Mouse (Mus musculus) ES-Bruce4 (cell line): Measurements from ENCODE around the gene Fam50b. TPM values are rescaled to one million over a fixed set of nuclear protein-coding genes. Genes with fewer than 3 reads are reported as not detected.

Source experiments
- H3K27ac ChIP-seq: 2 replicates; pipeline ENCODE4 v1.5.1; 2012; ENCODE audit warnings: low read length, inconsistent platforms; ENCODE audit not compliant: insufficient read depth
- H3K27me3 ChIP-seq: 2 replicates; pipeline ENCODE4 v1.6.1; 2012; ENCODE audit warnings: mild to moderate bottlenecking, low read length, inconsistent platforms; ENCODE audit not compliant: control insufficient read depth, poor library complexity, insufficient read depth, severe bottlenecking
- H3K36me3 ChIP-seq: 2 replicates; pipeline ENCODE4 v1.6.1; 2012; ENCODE audit warnings: inconsistent platforms, mild to moderate bottlenecking, low read length, moderate library complexity; ENCODE audit not compliant: control insufficient read depth, poor library complexity, insufficient read depth, severe bottlenecking
- H3K4me1 ChIP-seq: one replicate; pipeline ENCODE4 v1.8.1; 2011; ENCODE audit warnings: low read length; ENCODE audit not compliant: control insufficient read depth, insufficient read depth
- H3K4me3 ChIP-seq: 2 replicates; pipeline ENCODE4 v1.5.1; 2011; ENCODE audit warnings: low read depth, mild to moderate bottlenecking, low read length
- H3K9ac ChIP-seq: 2 replicates; pipeline ENCODE4 v1.6.1; 2012; ENCODE audit warnings: low read depth, mild to moderate bottlenecking, inconsistent platforms; ENCODE audit not compliant: poor library complexity, severe bottlenecking
- H3K9me3 ChIP-seq: replicated peaks from 2 replicates; pipeline ENCODE4 v1.6.1; 2012; ENCODE audit warnings: mild to moderate bottlenecking, low read length, inconsistent platforms; ENCODE audit not compliant: control insufficient read depth, poor library complexity, insufficient read depth, severe bottlenecking
- CTCF ChIP-seq: IDR thresholded peaks from one replicate; pipeline ENCODE4 v1.8.1; 2011; ENCODE audit warnings: low read depth, low read length
- EP300 ChIP-seq: IDR thresholded peaks from 2 replicates; pipeline ENCODE4 v1.6.1; 2011; ENCODE audit warnings: low read depth, low read length; ENCODE audit not compliant: insufficient read depth
- POLR2A ChIP-seq: IDR thresholded peaks from one replicate; pipeline ENCODE4 v1.8.1; 2011; ENCODE audit warnings: low read length; ENCODE audit not compliant: insufficient read depth
- polyA plus RNA-seq: library from polyadenylated mRNA; stranded (reverse); fragments of >200 nt; gene quantifications from 2 replicates; pipeline ENCODE4 v1.2.4, GENCODE M21; 2011; ENCODE audit warnings: low read depth; ENCODE audit not compliant: missing spikeins, insufficient read depth, insufficient read length

Gene Fam50b
- not detected in 2 replicates for polyA plus RNA-seq

DNA sequence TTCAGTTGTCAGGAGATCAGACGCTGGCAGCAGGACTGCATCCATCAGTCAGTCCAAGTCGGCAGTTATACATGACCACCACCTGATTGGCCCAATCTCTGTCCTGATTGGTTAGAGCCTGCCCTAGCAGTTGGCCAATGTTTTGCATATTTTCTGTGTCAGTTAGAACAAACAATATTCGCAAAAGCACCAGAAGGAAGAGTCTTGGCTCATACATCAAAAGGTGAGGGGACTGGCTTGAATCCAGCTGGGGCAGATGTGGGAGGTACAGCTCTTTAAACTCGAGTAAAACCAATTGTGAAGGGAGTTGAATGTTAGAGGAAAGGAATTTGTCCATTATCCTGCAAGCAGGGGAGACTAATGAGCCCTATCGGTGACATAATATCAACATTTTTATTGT lies at the start of gene Fam50b:
TSS of gene Fam50b (plus strand) at position 165 of the 400 bp plus-strand sequence.
- no peaks in the 10 kb centered on the region for H3K4me1 ChIP-seq
- no peaks in the 10 kb centered on the region for H3K9me3 ChIP-seq
- TF ChIP-seq CTCF (no peak), POLR2A (no peak), EP300 (no peak)
- no peak within 1 kb of the TSS for H3K27ac ChIP-seq
- H3K4me3 ChIP-seq = no peak within 1 kb of the TSS
- H3K9ac ChIP-seq = no peak within 1 kb of the TSS
- H3K36me3 ChIP-seq = no peaks in the 10 kb centered on the region
- H3K27me3 ChIP-seq = no peaks in the 10 kb centered on the region

DNA sequence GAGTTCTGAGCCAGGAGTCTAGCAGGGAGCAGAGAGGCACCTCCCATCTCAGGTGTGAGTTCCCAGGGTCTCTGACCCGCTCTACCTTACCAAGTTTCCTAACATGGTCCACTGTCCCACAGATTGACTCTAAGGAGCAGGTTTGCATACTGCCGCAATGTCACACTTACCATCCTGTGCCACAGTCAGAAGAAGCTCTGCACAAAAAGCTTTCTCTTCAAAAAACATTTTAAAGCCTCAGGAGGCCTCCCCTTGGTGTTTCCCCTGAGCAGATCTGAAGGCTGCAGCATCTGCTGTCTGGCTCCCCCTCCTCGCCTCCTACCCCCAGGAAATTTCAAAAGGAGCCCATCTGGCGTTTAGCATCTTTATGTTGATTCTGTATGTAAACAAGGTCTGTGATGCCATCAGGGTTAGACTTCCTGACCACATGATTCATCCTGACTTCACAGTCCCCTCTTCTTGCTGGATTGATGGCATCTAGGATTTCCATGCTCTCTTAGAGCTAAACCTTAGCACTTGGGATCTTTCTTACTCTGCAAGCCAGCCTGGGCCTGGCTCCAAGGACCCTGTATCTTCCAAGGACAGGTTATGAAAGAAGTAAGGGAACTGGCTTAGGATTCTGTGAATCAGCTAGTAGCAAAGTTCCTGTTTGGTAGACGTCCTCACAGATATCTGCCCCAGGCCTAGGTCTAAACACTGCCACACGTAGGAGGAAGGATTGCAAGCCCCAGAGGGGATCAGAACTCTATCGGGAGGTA lies 49.5 kb upstream of the Fam50b start:
- Histone ChIP-seq H3K36me3 (no peaks in the 10 kb centered on the region), H3K4me3 (no peak overlapping the region), H3K9ac (no peak overlapping the region), H3K27ac (no peak overlapping the region), H3K27me3 (no peaks in the 10 kb centered on the region), H3K9me3 (no peaks in the 10 kb centered on the region), H3K4me1 (no peaks in the 10 kb centered on the region)
- TF ChIP-seq CTCF = no peak
- TF ChIP-seq EP300 = peak; percentile 73; the same call in 1 of the 2 replicates

DNA sequence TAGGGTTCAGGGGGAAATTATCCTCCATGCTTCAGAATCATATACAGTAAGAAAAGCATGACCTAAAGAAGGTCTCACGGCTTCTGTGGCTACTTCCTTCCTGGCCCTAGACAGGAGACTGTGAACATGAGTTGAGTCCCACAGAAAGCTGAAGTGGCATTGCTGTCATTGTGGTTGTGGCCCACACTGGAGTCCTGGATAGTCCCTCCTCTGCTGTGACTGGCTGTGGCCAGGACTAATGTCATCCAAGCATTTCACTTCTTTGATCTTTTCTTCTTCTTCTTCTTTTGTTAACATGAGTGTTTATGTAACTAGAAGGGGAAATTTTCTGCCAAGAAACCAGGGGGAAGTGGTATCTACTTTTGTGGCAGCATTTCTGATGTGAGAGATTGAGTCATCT lies 43.6 kb upstream of the Fam50b start:
- H3K36me3 ChIP-seq = no peaks in the 10 kb centered on the region
- H3K27ac ChIP-seq = no peak overlapping the region
- no peaks in the 10 kb centered on the region for H3K27me3 ChIP-seq
- no peaks in the 10 kb centered on the region for H3K9me3 ChIP-seq
- H3K4me1 ChIP-seq = no peaks in the 10 kb centered on the region
- no peak for TF ChIP-seq CTCF
- TF ChIP-seq POLR2A = no peak
- no peak for TF ChIP-seq EP300
- no peak overlapping the region for H3K4me3 ChIP-seq
- H3K9ac ChIP-seq = no peak overlapping the region

DNA sequence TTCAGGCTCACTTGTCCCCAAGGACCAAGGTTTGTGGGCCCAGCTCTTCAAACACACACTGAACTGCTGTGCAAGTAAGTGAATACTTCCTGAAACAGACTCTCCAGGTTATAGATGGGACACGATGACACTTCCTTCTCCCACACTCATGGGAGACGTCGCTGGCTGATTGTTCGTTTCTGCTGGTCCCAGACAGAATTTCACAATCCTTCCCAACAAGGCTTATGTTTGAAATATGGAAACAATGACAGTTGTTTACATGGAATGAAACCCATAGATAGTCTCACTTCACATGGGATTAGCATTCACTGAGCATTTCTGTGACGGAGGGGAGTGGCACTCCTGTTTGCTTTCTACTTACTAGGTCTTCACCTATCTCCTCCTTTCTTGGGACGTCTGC lies 41.5 kb upstream of the Fam50b start:
- no peaks in the 10 kb centered on the region for H3K36me3 ChIP-seq
- no peaks in the 10 kb centered on the region for H3K27me3 ChIP-seq
- no peak overlapping the region for H3K4me3 ChIP-seq
- no peaks in the 10 kb centered on the region for H3K4me1 ChIP-seq
- TF ChIP-seq POLR2A = no peak
- no peak for TF ChIP-seq EP300
- TF ChIP-seq CTCF = no peak
- no peak overlapping the region for H3K27ac ChIP-seq
- no peak overlapping the region for H3K9ac ChIP-seq
- no peaks in the 10 kb centered on the region for H3K9me3 ChIP-seq

DNA sequence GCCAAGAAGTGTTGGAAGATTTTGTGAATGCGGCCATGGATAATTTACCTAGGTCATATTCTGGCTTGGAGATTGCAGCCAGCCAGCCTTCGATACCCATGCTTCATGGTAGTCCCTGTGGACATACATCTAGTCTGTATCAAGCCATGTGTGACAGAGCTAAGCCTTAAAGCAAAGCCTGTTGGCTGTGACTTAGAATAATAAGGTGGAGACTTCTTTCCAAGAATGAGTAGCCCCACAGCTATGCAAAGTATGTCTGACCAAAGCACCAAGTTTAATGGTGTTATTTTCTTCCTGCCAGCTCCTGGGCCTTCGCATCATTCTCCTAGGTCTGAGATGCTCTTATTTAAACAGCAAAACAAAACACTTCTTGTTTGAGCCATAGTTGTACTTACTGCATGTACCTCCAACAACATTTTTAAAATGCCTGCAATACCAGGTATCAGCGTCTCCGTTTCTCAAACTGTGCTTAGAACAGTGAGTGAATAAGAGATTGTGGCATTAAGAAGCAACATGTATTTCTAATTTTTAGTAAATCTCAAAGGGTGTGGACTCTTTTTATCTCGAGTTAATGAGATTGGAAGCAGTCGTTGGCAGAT lies 37.8 kb upstream of the Fam50b start:
- Histone ChIP-seq H3K27ac (no peak overlapping the region), H3K9me3 (no peaks in the 10 kb centered on the region), H3K4me3 (no peak overlapping the region), H3K27me3 (no peaks in the 10 kb centered on the region), H3K36me3 (no peaks in the 10 kb centered on the region), H3K4me1 (no peaks in the 10 kb centered on the region), H3K9ac (no peak overlapping the region)
- TF ChIP-seq EP300 (no peak), CTCF (no peak)

DNA sequence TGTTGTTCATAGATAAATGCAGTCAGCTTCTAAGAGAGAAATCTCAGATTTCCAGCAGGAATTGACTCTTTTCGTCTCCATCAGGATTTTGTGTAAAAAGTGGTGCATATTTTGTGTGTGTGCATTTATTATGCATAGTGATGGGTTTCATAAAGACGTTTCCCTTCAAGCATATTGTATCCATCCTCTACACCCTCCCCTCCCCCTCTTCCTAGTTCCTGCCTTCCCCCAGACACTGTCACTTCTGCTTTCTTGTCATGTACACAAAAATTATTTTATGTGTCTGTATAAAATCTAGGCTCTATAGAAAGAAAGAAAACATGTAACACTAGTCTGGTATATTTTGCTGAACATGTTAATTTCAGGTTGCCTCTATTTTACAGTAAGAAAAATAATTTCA lies 34.6 kb upstream of the Fam50b start:
- no peaks in the 10 kb centered on the region for H3K4me1 ChIP-seq
- H3K36me3 ChIP-seq = no peaks in the 10 kb centered on the region
- H3K9me3 ChIP-seq = no peaks in the 10 kb centered on the region
- no peak overlapping the region for H3K27ac ChIP-seq
- no peaks in the 10 kb centered on the region for H3K27me3 ChIP-seq
- no peak overlapping the region for H3K9ac ChIP-seq
- no peak overlapping the region for H3K4me3 ChIP-seq
- no peak for TF ChIP-seq POLR2A
- TF ChIP-seq CTCF = no peak
- no peak for TF ChIP-seq EP300
